Mouse (Mus musculus): ENCODE data around the gene Stx12. TPM values are rescaled to one million over a fixed set of nuclear protein-coding genes. Genes with fewer than 3 reads are reported as not detected.
A peak's percentile ranks its signal among the peaks of the same experiment; 100 is the strongest.
"Not testable (repeated sequence)": the region's sequence is repeated elsewhere in the genome, so short reads cannot be mapped to it uniquely, and the experiment has no call there.

Stx12 gene
- total RNA-seq (2022) = 100 to 1,000 TPM in 2 of 4 experiments, 10 to 100 TPM in 2; 97.1 to 116 (median 106) TPM

DNA sequence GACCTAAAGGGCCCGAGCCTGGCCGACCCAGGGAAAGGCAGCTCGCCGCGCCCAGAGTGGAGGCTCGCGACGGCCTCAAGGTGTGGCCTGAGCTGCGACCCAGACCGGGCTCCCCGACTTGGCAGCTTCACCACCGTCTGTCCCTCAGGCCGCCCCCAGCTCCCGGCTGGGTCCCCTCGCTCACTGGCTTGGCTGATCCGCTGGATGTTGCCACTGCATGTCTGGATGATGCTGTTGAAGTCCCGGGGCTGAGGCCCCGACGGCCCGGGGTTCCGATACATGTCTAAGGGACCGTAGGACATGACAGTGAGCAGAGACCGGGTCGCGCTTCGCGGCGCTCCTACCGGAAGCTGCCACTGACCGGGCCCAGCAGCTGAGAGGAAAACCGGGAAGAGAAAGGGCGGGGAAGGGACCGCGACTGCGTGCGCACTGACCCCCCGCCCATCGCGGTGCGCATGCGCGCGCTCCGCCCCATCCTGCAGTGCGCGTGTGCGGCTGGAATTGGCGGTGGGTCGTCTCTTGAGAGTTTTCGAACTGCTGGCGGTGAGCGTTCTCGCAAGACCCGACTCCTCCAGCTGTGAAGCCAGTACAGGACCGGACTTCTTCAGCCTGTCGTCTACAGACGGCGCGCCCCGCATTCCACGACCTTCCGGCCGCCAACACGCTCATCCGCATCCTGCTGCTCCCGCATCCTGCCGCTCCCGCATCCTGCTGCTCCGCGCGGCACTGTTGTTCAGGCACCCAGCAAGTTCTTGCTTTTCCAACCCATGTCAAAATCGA lies at the start of gene Stx12:
TSS of gene Stx12 (minus strand) at position 446 of the 780 bp plus-strand sequence.
- peak; percentile 80 to 86 for DNase-seq (ENCODE audit: low spot score in 2 of 2)

DNA sequence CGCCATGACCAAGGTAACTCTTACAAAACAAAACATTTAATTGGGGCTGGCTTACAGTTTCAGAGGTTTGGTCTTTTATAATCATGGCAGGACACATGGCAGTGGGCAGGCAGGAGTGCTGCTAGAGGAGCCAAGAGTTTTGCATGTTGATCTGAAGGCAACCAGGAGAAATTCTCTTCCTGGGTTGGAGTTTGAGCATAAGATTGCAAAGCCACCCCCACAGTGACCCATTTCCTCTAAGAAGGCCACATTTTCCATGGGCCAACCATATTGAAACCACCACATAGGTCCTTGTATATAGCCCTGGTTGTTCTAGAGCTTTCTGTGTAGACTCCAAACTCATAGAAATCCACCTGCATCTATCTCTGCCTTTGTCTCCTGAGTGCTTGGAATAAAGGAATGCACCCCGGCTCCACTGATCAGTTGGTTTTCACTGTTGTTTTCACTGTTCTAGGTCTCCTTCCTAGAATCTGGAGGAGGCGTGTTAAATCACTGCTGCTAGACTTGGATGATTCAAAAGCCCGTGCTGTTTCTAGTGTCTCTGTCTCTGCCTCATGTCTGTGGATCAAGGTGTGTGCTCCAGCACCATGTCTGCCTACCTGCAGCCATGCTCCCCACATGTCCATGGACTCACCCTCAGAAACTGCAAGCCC lies 48.6 kb upstream of the Stx12 start:
- DNase-seq (ENCODE audit: low spot score in 2 of 2) = no peak

DNA sequence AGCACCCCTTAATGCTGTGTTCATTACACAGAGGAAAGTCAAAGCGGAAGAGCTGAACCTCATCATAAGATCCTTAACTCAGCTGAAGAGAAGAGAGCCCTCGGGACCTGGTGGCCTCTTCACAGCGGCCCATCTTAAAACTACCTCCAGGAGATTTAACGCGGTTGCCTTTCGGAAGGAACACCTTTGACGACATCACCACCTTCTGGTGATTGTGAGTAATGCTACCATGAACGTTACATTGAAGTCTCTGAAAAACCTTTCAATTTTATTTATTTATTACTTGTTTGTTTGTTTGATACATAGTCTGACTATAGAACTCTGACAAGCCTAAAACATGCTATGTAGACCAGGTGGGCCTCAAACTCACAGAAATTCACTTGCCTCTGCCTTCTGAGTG lies 46.5 kb upstream of the Stx12 start:
- peak in 1 of 2 experiments; percentile 45 for DNase-seq (ENCODE audit: low spot score in 2 of 2)

DNA sequence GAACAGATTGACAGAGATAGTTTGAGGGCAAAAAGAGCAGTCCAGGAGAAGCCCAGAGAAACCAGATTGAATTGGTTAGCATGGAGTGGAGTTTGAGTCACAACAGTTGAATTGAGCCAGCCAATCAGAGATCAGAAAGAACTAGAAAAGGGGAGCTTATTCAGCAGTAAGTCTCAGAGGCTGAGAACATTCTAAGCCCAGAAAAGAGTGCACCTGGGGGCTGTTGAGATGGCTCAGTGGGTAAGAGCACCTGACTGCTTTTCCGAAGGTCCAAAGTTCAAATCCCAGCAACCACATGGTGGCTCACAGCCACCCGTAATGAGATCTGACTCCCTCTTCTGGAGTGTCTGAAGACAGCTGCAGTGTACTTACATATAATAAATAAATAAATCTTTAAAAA lies 42.2 kb upstream of the Stx12 start:
- DNase-seq (ENCODE audit: low spot score in 2 of 2) = not testable (repeated sequence)

DNA sequence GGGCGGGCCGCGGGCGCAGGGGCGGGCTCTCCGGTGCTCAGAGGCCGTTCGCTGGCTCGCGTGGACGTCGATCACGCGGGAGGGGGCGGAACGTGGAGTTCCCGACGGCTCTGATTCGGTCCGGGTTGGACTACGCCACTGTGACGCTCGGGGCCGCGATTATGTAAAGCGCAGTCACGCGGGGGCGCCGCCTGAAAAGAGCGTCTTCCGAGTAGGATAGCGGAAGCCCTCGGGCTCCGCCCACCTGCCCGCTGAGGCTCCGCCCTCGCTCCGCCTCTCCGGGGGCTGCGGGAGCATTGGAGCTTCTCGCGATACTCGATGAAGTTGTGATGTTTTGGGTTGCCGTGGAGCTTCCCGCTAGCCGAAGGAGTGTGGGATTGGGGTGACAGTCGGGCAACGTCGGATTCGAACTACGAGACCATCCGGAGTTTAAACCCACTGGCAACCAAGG lies 38.3 kb upstream of the Stx12 start, which contains the start of gene Fam76a:
TSS of gene Fam76a (minus strand) at position 1 of the 451 bp plus-strand sequence.
- DNase-seq (ENCODE audit: low spot score in 2 of 2) = peak; percentile 100

DNA sequence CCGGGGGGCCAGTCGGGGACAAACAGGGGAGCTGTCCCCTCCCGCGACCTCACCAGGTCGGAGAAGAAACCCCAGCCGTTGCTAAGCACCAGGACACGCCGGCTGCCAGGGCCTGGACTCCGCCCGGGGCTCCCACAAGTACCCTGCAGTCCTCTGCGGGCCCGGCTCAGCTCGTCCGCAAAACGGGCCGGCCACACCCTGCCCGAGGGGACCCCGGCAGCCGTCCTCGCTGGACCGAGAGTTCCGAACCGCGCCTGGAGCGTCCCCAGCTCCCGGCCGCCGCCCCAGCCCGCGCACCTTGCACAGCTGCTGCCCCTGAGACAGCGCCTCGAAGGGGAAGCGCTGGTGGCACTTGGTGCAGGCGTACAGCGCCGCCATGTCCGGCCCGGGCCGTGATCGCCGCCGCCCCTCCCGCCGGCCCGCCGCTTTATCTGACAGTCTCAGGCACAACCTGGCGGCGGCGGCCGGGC lies 37.8 kb upstream of the Stx12 start:
- peak in 1 of 2 experiments; percentile 36 for DNase-seq (ENCODE audit: low spot score in 2 of 2)

DNA sequence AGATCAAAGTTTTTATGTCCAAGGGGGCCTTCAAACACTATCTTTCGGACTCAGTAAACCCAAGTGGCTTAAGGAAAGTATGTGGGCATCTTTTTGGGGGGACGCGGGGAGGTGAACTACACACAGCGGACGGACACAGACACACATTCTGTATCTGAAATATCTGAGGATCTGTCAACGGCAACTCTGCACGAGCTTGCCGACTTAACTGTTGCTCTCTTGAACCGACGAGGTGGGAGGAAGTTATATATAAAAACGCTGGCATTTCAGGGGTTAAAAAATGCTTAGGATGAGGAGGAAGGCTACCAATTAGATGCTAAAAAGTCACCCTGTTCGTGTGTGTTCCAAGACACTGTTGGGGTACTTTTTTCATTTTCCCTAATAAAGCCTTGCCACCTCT lies 37.2 kb upstream of the Stx12 start:
- DNase-seq (ENCODE audit: low spot score in 2 of 2) = no peak

DNA sequence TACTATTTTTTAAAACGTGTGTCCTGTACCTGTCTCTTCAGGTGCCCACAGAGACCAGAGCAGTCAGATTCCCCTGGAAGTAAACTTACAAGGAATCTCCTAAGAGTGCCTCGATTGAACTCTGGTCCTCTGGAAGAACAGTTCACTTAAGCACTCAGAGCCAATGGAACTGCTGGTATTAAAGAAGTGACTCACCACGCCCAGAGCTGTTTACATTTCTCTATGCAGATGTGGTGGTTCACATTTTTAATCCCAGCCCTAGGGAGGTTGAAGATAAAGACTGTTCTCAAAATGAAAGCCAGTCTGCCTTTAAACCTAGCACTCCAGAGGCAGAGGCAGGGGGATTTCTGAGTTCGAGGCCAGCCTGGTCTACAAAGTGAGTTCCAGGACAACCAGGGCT lies 35.9 kb upstream of the Stx12 start:
- no peak for DNase-seq (ENCODE audit: low spot score in 2 of 2)

DNA sequence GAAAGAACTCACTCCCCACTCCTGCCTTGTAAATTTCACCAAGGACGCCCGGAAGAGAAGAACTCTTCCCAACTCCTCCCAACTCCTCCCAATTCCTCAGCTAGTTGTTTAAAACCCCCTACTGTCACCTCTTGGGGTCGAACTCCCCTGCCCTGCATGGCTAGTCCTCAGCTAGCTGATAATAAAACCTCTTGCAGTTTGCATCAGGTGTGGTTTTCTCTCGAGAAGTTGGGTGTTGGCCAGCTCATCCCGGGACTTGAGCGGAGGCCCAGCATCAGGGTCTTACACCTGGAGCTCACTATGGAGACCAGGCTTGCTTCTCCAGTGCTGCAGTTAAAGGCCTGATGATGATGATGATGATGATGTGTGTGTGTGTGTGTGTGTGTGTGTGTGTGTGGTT lies 34.2 kb upstream of the Stx12 start:
- not testable (repeated sequence) for DNase-seq (ENCODE audit: low spot score in 2 of 2)

DNA sequence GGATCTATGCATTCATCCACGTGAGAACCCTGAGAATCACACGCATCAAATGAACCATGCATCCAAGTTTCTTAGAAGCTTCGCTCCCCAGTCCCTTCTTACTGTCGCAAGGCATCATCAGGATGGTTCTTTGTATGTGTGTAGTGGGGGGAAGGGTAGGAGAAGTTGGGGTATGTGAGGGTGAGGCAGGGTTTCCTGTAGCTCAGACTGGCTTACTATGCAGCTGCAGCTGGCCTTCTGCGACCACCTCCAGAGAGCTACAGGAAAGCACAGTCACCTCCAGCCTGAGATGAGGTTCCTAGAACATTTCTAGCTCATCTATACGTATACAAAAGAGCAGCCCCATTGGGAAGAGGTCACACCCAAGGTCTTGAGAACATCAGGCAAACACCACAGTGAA lies 27.8 kb upstream of the Stx12 start:
- no peak for DNase-seq (ENCODE audit: low spot score in 2 of 2)

DNA sequence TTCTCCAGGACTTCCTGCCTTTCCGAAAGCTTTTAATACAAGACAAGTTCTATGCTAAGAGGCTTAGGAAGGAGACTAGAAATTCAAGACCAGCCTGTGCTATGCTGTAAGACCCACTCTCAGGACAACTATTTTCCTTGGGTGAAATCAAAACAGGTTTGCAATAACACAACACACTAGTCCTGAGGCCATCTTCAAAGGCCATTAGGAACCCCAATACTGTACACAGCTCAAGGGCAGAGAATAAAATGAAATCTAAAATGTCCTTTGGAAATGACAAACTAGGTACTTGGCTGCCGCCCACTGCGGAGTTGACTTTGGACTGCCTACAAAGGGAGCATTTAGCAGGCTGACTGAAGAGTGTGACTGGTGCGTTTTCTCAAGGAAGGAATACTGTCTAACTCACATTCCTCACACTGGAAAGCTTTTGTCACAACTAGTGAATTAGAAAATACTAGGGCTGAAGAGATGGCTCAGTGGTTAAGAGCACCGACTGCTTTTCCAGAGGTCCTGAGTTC lies 21.6 kb upstream of the Stx12 start:
- DNase-seq (ENCODE audit: low spot score in 2 of 2) = no peak

DNA sequence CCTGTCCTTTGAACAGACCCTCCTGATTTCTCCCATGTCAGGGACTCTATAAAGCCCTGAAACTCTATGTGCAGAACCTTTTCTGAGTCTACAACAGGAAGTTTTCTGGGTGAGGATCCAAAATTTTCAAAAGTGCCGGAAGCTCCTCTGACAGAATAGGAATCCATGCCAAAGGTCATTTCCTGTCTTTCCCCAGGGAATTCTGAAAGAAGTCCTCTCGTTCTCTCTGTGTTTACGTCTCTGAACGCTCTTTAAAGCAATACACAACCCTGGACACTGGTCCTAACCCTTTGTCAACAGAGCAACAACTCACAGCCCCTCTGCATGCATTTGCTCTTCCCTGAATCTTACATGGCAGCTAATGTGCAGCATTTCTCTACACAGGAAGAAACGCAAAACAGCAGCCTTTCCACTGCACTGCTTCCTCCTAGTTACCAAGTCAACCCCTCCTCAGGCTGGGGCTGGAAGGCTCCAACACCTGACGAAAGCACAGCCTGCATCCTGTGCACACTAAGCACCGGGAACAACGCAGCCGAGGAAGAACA lies 20.5 kb upstream of the Stx12 start:
- DNase-seq (ENCODE audit: low spot score in 2 of 2) = no peak

DNA sequence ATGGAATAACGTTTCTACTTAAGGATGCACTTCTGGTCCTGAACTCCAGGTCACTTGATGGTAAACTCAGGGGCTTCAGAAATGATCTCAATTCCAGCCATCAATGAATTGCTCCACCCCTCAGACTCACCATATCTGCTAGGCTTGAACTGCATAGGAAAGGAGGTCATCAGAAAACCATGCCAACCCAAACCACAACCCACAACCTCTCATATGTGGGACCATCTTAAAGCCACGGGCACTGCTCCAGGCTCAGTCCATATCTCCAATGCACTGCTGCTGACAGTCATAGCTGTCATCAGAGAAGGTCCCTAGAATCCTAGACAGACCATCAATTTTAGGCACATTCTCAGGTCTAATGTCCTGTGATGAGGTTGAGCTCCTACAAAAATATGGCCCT lies 19.8 kb upstream of the Stx12 start:
- no peak for DNase-seq (ENCODE audit: low spot score in 2 of 2)

DNA sequence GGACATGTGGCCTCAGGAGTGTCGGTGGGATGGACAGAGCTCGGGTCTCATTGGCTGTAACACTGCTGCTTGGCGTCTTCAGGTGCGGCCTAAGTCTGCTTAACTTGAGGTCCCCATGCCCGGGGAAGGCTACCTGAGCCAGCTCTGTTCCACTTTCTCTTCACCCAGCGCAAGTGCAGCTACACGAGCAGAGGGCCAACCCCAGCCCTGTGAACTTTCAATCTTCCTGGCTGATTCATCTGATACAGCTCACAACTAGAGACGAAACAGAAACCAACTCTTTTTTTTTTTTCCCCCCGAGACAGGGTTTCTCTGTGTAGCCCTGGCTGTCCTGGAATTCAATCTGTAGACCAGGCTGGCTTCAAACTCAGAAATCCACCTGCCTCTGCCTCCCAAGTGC lies 13.9 kb upstream of the Stx12 start:
- no peak for DNase-seq (ENCODE audit: low spot score in 2 of 2)

DNA sequence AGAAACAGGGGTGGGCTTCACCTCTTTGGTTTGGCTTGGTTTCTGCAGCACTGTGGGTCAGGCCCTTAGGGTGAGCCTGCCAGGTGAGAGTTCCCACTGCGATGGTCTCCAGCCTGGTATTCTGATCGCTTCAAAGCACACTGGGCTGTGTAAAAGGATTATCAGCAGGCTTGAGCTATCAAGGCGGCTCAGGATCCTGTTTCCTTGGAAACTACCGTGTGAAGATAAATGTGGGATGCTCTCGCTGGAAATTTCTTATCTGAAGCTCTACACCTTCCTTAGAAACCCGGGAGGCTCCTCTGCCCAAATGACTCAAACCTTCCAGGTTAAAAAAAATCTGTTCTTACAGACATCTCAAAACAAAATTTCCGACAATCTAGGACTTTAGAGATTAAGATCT lies 10.1 kb upstream of the Stx12 start:
- DNase-seq (ENCODE audit: low spot score in 2 of 2) = peak in 1 of 2 experiments; percentile 15

DNA sequence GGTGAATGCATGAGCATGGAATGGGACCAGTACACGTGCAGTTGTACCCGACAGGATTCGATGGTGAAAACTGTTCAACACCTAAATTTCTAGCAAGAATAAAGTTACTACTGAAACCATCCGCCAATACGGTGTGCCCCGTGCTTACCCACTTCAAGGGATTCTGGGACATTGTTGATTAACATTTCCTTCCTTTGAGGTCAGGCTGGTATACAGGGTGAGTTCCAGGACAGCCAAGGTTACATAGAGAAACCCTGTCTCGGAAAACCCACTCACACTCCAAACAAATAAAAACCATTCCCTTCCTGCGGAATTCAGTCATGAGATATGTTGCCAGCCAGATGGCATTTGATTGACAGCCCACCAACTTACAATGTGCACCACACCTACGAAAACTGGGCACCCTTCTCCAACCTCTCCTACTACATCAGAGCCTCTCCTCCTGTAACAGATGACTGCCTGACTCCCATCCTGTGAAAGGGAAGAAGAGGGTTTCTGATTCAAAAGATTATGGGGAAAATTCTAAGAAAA lies 600 bp upstream of the Stx12 start:
- DNase-seq (ENCODE audit: low spot score in 2 of 2) = peak; percentile 36 to 50

DNA sequence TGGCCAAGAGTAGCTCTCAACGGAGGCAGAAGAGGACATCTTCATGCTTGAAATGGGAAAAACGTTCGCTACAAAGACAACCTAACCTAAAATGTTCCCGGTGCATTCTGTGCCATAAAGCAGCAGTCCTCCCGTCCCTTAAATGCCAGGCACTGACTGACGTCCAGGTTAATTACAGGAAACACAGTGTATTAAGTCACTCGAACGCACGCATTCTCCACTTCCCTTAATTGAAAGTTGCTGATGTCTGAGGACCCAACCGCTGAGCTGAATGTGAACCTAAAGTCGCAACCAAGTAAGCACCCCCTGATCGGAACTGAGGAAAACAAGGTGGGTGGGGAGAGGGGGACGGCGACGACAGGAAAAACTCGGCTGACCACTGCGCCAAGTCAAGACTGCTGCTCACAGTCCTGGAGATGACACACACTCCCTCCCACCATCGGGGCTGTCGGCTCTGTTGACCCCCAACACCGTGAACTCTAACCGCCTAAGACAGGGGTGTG lies 697 bp downstream of the Stx12 start:
- no peak for DNase-seq (ENCODE audit: low spot score in 2 of 2)

DNA sequence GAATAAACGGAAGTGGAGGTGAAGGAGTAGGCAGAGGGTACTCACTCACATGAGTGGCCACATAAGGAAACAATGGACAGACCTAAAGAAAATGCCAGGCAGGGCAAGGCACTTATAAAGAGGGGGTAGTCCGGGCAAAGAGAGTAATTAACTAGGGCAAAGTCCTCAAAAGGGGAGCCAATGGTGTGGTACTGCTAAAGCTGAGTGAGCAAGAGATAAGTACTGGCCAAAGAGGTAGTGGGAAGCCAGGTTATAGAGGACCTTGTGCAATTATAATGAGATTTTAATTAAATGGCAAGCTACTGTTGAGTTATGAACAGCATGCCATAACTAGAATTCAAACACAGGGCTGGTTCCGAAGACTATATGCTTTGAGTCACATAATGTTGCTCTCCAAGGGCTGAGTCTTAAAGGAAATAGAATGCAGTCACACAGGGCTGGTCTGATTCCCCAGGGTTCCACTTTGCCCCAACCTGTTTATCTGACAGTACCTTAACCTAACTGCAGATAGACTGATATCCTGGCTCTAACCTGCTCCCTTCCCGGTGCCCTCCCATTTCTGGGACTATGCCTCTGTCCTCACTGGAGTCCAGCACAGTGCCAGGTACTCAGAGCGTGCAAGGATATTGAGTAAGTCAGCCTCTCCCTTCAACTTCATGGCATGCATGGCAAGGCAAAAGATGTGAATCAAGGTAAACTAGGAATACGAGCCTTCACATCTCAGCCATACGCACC lies 9.8 kb downstream of the Stx12 start:
- DNase-seq (ENCODE audit: low spot score in 2 of 2) = no peak

DNA sequence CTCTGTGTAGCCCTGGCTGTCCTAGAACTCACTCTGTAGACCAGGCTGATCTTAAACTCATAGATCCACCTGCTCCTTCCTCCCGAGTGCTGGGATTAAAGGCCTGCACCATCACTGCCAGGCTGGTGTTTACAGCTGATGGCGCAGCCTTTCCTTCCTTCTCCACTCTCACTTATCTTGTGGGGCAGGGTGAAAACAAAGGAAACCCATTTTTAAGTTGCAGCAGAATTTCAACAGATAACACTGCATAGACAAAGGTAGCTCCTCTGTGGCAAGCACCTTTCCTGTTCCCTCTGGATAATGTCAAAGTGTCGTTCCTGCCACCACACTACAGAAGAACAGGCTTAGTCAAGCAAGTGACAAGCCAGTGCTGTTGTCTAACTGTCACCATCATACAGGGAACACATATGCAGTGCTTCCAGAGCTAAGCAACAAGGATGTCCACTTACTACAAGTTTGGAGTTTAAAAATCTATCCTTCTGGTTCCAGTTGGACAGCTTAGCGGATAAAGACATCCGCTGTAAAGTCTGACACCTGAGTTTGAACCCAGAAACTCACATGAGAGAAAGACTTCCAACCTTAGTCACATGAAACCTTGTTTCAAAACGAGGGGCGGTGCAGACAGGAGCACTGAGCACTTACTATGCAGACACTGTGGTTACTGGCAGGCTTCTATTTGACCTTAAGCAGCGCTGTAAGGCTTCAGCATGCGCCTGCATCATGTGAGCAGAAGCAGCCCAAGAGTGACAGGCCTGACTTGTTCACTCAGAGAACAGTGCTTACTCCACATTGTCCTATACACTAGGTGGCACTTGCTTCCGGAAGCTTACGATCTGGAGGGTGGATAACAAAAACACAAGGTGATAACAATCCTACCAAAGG lies 10.6 kb downstream of the Stx12 start:
- no peak for DNase-seq (ENCODE audit: low spot score in 2 of 2)

DNA sequence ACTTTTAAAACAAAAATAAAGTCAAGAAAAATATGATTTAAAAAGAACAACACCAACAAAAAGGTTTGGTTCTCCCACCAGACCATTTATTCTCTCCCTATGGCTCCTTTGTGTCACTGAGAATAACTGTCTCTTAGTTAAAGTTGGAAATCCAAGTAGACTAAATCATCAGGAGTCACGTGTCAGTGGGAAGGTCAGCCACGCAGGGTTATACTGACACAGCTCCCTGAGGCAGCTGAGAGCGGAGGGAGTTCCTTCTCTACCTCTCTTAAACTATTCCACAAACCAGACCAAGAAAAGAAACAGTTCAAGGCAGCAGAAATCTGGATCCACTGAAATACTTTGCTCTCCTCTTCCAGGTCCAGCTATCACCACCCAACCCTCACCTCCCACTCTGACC lies 13.2 kb downstream of the Stx12 start:
- no peak for DNase-seq (ENCODE audit: low spot score in 2 of 2)
